Mouse (Mus musculus) megakaryocyte, embryonic 14.5 days (primary cell): ENCODE results near the gene Kcnk1.

Experiments used
- FLI1 ChIP-seq: IDR thresholded peaks from 2 replicates; pipeline ENCODE4 v1.6.1; 2012; ENCODE audit warnings: low read length, inconsistent platforms, mixed read lengths
- GATA1 ChIP-seq: IDR thresholded peaks from 3 replicates; pipeline ENCODE4 v1.6.1; 2012; ENCODE audit warnings: mixed read lengths, low read length, inconsistent platforms, borderline replicate concordance

GRCm38 (mm10) chr8:126012334-126012733, 17.4 kb downstream of the Kcnk1 start:
- no peak for TF ChIP-seq GATA1
- TF ChIP-seq FLI1, result no peak
